Mouse (Mus musculus): ENCODE data around the gene Hrasls5.

The Hrasls5 gene

GRCm38 (mm10) chr19:7606801-7607689 lies 5.3 kb upstream of the Hrasls5 start, which contains the start of gene Lgals12:
Gene Lgals12, minus strand, starts transcription at chr19:7607193.
- peak; percentile 88 for DNase-seq

- peak; percentile 91 for DNase-seq
Measured at GRCm38 (mm10) chr19:7607690-7608201, 4.6 kb upstream of the Hrasls5 start.

- peak; percentile 88 for DNase-seq
Measured at GRCm38 (mm10) chr19:7613151-7613550, 810 bp downstream of the Hrasls5 start.

GRCm38 (mm10) chr19:7616231-7616930 lies 4.0 kb downstream of the Hrasls5 start:
- peak; percentile 72 for DNase-seq

- DNase-seq: peak; percentile 64
Measured at GRCm38 (mm10) chr19:7617085-7617484, 4.7 kb downstream of the Hrasls5 start.

- DNase-seq: peak; percentile 82
Measured at GRCm38 (mm10) chr19:7617696-7618095, 5.4 kb downstream of the Hrasls5 start.

- peak; percentile 13 for DNase-seq
Measured at GRCm38 (mm10) chr19:7633021-7633420, 20.7 kb downstream of the Hrasls5 start.

GRCm38 (mm10) chr19:7633786-7634185 lies 21.4 kb downstream of the Hrasls5 start:
- DNase-seq: peak; percentile 50

GRCm38 (mm10) chr19:7648913-7649666 lies 36.7 kb downstream of the Hrasls5 start:
- no peak for DNase-seq

- DNase-seq: no peak
Measured at GRCm38 (mm10) chr19:7672033-7672432, 59.7 kb downstream of the Hrasls5 start.

GRCm38 (mm10) chr19:7687988-7688387 lies 75.6 kb downstream of the Hrasls5 start:
- no peak for DNase-seq

Measured in heart, adult 11 months (tissue).